Mouse (Mus musculus): ENCODE results near the gene Itgb7.
"Not testable (repeated sequence)": the region's sequence is repeated elsewhere in the genome, so short reads cannot be mapped to it uniquely, and the experiment has no call there.

- not testable (repeated sequence) for TF ChIP-seq CTCF, EP300 (IDR thresholded peaks at IDR 0.05)
These were observed 6.1 kb downstream of the Itgb7 start for GRCm38 (mm10) chr15:102225619-102226018.
